Mouse (Mus musculus): Measurements from ENCODE around the gene Enpp6. TPM values are rescaled to one million over a fixed set of nuclear protein-coding genes. Genes with fewer than 3 reads are reported as not detected.
"Not testable (repeated sequence)": the region's sequence is repeated elsewhere in the genome, so short reads cannot be mapped to it uniquely, and the experiment has no call there.

The Enpp6 gene
- total RNA-seq, 2 experiments from 2014 or later, result 0.25 to 0.36 TPM

DNA sequence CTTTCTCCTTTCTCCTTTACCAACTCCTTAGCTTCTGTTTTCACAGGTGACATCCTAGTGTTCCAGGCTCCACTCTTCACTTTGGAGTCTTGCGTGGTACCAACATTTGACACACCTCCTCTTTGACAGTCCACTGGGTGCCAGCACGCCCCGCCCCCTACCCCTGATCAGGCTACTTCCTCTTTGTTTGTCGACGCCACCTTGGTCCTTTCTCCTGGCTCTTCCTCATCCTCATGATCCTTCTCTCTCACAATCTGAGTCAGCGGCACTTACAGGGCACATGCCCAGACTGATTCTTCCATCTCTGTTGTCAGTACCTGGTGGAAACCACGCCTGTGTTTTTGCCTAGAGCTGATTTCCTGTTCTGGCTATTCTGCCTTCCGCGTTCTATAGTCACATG is 5.9 kb downstream of the Enpp6 start:
- DNase-seq (ENCODE audit: low spot score in 2 of 2), result no peak

DNA sequence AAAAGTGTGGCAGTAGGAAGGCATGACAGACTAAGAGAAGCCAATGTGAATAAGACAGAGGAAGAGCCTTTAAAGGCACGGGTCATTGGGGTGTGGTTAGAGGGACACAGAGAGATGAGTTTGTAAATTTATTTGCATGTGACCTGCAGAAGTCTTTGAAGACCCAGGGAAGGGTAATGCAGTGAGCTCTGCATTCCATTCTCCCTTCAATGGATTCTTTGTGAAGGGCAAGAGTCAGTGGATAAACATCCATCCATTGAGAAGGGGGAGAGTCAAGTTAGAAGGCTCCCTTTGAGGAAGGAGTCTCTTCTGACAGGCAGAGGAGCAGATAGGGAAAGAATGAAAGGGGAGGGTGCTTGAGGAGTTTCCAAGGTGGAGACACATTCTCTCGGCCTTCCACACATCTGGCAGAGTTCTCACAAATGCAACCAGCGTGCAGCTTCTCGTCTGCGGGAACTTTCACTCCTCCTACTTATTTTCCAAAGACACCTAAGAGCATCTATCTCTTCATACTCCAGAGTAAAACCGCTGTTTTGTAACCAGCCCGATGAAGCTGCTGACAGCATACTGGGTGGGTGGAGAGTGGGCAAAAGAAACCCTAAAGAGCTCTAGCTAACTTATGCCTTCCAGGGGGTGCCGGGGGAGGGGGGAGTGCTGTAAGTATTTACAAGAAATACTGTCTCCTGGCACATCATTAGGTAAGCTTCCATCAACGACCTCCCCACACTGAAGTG is 9.4 kb downstream of the Enpp6 start:
- no peak for DNase-seq (ENCODE audit: low spot score in 2 of 2)

DNA sequence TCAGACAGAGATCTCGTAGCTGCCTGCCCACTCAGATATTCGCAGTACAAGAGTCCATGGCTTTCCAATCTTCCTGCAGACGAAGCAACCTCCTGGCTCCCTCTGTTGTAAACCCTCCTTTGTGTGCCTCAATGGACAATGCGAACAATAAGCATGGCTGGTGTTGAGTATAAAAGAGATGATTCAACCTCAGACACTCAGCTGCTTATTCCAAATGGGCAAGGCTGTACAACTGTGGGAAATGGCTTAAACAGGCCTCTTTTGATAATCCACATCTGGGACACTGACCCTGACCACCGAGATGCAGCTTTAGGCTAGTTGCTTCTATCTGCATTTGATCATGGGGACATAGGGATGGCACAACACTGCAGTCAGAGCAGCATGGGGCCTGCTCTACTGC is 19.0 kb downstream of the Enpp6 start:
- DNase-seq (ENCODE audit: low spot score in 2 of 2), result no peak

- no peak for DNase-seq (ENCODE audit: low spot score in 2 of 2)
Observed at GRCm38 (mm10) chr8:47006785-47007184, 20.1 kb downstream of the Enpp6 start.

GRCm38 (mm10) chr8:47008220-47008773 is 21.6 kb downstream of the Enpp6 start:
- no peak for DNase-seq (ENCODE audit: low spot score in 2 of 2)

GRCm38 (mm10) chr8:47016268-47016946 is 29.7 kb downstream of the Enpp6 start:
- DNase-seq (ENCODE audit: low spot score in 2 of 2), result peak; percentile 34 to 59

GRCm38 (mm10) chr8:47021135-47021555 is 34.5 kb downstream of the Enpp6 start:
- DNase-seq (ENCODE audit: low spot score in 2 of 2), result no peak

GRCm38 (mm10) chr8:47024612-47025011 is 37.9 kb downstream of the Enpp6 start:
- no peak for DNase-seq (ENCODE audit: low spot score in 2 of 2)

DNA sequence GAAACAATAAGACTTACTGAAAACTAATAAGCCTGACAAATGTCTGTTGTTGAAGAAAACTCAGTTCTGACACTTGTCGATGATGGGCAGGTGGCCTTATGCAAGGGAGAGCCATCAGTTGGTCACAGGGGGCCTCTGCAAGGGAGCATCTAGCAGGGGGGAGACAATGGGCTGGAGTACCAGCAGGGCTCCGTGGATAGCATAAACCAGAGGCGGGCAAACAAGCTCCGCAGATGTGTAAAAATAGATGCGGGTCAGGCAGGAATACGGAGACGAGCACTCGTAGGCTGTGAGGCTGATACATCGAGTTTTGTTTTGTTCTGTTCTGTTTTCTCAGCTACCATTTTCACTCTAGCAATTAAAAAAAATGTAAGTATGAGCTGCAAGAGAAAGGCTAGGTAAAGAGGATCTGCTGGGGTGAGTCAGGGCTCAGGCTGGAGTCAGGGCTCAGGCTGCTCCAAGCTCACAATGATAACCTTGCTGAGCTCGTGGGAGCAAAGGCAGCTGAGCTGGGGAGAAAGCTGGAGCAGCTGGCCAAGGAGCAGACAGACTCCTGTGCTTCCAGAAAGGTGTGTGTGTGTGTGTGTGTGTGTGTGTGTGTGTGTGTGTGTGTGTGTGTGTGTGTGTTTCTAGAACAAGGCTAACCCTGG is 40.3 kb downstream of the Enpp6 start:
- no peak for DNase-seq (ENCODE audit: low spot score in 2 of 2)

GRCm38 (mm10) chr8:47028474-47028873 is 41.8 kb downstream of the Enpp6 start:
- DNase-seq (ENCODE audit: low spot score in 2 of 2), result no peak

DNA sequence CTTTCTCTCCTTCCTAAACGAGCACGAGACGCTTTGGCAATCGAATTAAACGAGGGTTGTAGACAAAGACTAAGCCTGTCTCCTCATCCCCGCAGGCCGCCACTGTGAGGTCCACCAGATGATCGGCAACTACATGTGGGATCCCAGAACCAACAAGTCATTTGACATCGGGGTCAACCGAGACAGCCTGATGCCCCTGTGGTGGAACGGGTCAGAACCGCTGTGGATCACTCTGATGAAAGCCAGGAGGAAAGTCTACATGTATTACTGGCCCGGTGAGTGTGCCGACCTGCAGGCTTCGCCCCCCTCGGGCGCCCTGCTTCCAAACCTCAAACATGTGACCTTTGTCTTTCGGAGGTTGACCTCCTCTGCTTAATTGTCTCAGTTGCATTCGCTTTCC is 43.6 kb downstream of the Enpp6 start:
- no peak for DNase-seq (ENCODE audit: low spot score in 2 of 2)

DNA sequence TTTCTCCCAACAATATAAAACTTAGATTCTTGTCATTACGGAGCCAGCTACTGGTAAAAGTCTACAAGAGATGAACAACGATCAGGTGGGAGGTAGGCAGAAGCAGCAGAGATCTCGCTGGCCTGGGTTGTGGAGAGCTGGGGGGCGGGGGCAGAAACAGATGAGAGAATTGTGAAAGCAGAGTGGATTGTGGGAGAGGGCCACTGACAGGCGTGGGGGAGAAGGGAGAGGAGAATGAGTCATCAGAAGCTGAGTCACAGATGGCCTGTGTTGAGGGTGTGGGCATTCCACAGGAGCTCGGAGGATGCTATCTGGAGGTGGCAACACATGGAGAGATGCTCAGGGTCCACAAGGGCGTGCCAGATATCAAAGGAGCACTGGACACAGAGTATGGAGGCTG is 45.4 kb downstream of the Enpp6 start:
- DNase-seq (ENCODE audit: low spot score in 2 of 2), result no peak

DNA sequence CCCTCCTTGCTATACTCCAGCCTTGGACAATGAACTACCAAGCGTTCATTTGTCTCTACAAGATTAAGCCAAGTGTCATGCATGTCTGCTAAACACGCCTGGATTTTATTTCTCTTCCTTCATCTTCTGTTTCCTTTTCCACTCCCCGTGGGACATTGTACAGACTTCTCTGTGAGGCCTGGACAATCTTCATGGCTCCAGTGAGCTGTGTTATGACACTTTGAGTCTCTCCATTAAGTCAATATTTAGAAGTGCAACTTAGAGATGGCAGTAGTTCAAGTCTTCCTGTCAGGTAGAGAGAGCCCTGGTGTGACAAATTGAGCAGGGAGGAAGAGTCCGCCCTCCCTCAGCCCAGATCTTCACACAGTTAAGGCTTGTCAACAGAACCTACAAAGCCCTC is 47.3 kb downstream of the Enpp6 start:
- DNase-seq (ENCODE audit: low spot score in 2 of 2), result no peak

GRCm38 (mm10) chr8:47036501-47036900 is 49.8 kb downstream of the Enpp6 start:
- DNase-seq (ENCODE audit: low spot score in 2 of 2), result no peak

- DNase-seq (ENCODE audit: low spot score in 2 of 2), result no peak
Observed at GRCm38 (mm10) chr8:47037405-47037804, 50.7 kb downstream of the Enpp6 start.

GRCm38 (mm10) chr8:47040215-47040614 is 53.5 kb downstream of the Enpp6 start:
- not testable (repeated sequence) for DNase-seq (ENCODE audit: low spot score in 2 of 2)

DNA sequence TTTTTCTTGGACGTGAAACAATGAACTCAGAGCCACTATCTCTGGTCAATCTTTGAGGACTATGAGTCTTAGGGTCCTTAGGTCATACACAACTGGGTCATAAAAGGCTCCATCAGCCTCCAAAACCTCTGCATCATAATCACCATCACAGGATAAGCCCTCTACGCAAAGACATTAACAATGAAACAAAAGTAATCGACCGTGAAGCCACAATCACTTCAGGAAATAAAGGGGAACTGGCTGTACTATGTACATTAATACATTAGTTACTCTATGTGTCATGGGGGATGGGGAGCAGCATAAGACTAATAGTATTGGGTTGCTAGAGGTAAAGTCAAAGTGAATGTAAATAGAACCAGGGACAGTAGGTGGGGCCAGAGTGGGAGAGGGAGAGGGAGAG is 59.7 kb downstream of the Enpp6 start:
- no peak for DNase-seq (ENCODE audit: low spot score in 2 of 2)

- no peak for DNase-seq (ENCODE audit: low spot score in 2 of 2)
Observed at GRCm38 (mm10) chr8:47047146-47047545, 60.5 kb downstream of the Enpp6 start.

GRCm38 (mm10) chr8:47048584-47048983 is 61.9 kb downstream of the Enpp6 start:
- no peak for DNase-seq (ENCODE audit: low spot score in 2 of 2)

- no peak for DNase-seq (ENCODE audit: low spot score in 2 of 2)
Observed at GRCm38 (mm10) chr8:47052643-47053042, 66.0 kb downstream of the Enpp6 start.

DNA sequence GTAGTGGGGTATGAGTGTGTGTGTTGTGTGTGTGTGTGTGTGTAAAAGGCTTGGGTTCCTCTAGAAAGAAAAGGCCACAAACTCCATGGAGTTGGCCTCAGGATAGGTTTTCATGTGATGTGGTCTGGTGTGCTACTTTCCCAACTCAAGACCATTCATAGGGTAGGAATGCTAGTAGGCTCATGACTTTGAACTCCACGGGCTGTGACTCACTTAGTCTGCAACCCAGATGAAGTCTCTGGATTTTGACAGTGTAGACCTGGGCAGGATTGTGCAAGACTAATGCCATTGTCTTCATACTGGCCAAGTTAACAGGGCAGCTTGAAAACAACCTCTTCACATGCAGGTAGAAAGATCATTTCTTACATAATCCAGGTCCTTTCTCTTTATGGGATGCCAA is 69.4 kb downstream of the Enpp6 start:
- no peak for DNase-seq (ENCODE audit: low spot score in 2 of 2)

- no peak for DNase-seq (ENCODE audit: low spot score in 2 of 2)
Observed at GRCm38 (mm10) chr8:47058526-47058925, 71.8 kb downstream of the Enpp6 start.
